Mouse (Mus musculus) forebrain, embryonic 11.5 days (tissue): Measurements from ENCODE around the gene Etnk2. TPM values are rescaled to one million over a fixed set of nuclear protein-coding genes. Genes with fewer than 3 reads are reported as not detected.

Source experiments
- ATAC-seq: fragments of 200-750 bp; cut with Nextera tagmentation; replicated peaks from 2 replicates; pipeline ENCODE4 v1.8.0; 2017; ENCODE audit warnings: moderate TSS enrichment; ENCODE audit not compliant: low FRiP score
- DNase-seq: peaks from one replicate; pipeline ENCODE4 v3.0.0-alpha.2; 2017; ENCODE audit warnings: low spot score
- H3K27ac ChIP-seq: fragments of 300-500 bp; sonication (generic); 2 replicates; pipeline ENCODE4 v1.5.1; 2014; ENCODE audit warnings: low read depth, low read length
- H3K27me3 ChIP-seq: fragments of 300-500 bp; sonication (generic); 2 replicates; pipeline ENCODE4 v1.6.1; 2014; ENCODE audit warnings: mild to moderate bottlenecking, low read length, mixed read lengths; ENCODE audit not compliant: control insufficient read depth, insufficient read depth
- H3K36me3 ChIP-seq: fragments of 300-500 bp; sonication (generic); 2 replicates; pipeline ENCODE4 v1.6.1; 2014; ENCODE audit warnings: mild to moderate bottlenecking, low read length, moderate library complexity, mixed read lengths; ENCODE audit not compliant: control insufficient read depth, insufficient read depth
- H3K4me1 ChIP-seq: fragments of 300-500 bp; sonication (generic); replicated peaks from 2 replicates; pipeline ENCODE4 v1.6.1; 2014; ENCODE audit warnings: low read length, mixed read lengths; ENCODE audit not compliant: control insufficient read depth, insufficient read depth
- H3K4me2 ChIP-seq: fragments of 300-500 bp; sonication (generic); 2 replicates; pipeline ENCODE4 v1.6.1; 2014; ENCODE audit warnings: low read depth, mild to moderate bottlenecking, low read length, moderate library complexity, mixed read lengths; ENCODE audit not compliant: severe bottlenecking
- H3K4me3 ChIP-seq: fragments of 300-500 bp; sonication (generic); 2 replicates; pipeline ENCODE4 v1.5.1; 2014; ENCODE audit warnings: low read depth, low read length
- H3K9ac ChIP-seq: fragments of 300-500 bp; sonication (generic); 2 replicates; pipeline ENCODE4 v1.6.1; 2014; ENCODE audit warnings: low read length
- H3K9me3 ChIP-seq: fragments of 300-500 bp; sonication (generic); 2 replicates; pipeline ENCODE4 v1.6.1; 2016; ENCODE audit warnings: low read length, mixed read lengths; ENCODE audit not compliant: control insufficient read depth
- WGBS: fragments of 180-500 bp; shearing (Covaris S2); extraction: QIAGEN DNeasy Blood & Tissue Kit; methylation state at CpG from one replicate; pipeline ENCODE4 v1.1.7; 2014; 5-methylcytosine and 5-hydroxymethylcytosine counted together
- polyA plus RNA-seq: library from polyadenylated mRNA; unstranded; fragments of >200 nt; fragmentation: Nextera tagmentation; extraction: Ambion mirVana; gene quantifications from 2 replicates; pipeline ENCODE4 v1.2.1, GENCODE M21; 2014

The Etnk2 gene
- polyA plus RNA-seq, 1 experiment from 2014 or later, result 1.8 TPM

GRCm38 (mm10) chr1:133356330-133356729, 7.0 kb upstream of the Etnk2 start:
- 69% methylated on average over 8 of the region's 8 CpGs for WGBS
- Histone ChIP-seq H3K27ac (no peak overlapping the region), H3K4me3 (no peak overlapping the region), H3K4me2 (no peak overlapping the region), H3K4me1 (no peaks in the 10 kb centered on the region), H3K27me3 (no peaks in the 10 kb centered on the region), H3K9me3 (no peaks in the 10 kb centered on the region), H3K9ac (no peak overlapping the region), H3K36me3 (no peaks in the 10 kb centered on the region)
- no peak for ATAC-seq
- DNase-seq, result peak; percentile 43

GRCm38 (mm10) chr1:133361006-133361405, 2.4 kb upstream of the Etnk2 start:
- no peak overlapping the region for H3K4me3 ChIP-seq
- WGBS, result 93% methylated on average over 6 of the region's 6 CpGs
- no peak for DNase-seq
- ATAC-seq, result no peak
- no peak overlapping the region for H3K27ac ChIP-seq
- peaks cover 21% of the 10 kb centered on the region for H3K27me3 ChIP-seq
- H3K4me1 ChIP-seq, result peaks cover 7% of the 10 kb centered on the region
- no peaks in the 10 kb centered on the region for H3K9me3 ChIP-seq
- no peaks in the 10 kb centered on the region for H3K36me3 ChIP-seq
- no peak overlapping the region for H3K4me2 ChIP-seq
- H3K9ac ChIP-seq, result no peak overlapping the region

GRCm38 (mm10) chr1:133362103-133362502, 1.3 kb upstream of the Etnk2 start:
- 89% methylated on average over 5 of the region's 5 CpGs for WGBS
- H3K9ac ChIP-seq, result no peak overlapping the region
- DNase-seq, result no peak

DNA sequence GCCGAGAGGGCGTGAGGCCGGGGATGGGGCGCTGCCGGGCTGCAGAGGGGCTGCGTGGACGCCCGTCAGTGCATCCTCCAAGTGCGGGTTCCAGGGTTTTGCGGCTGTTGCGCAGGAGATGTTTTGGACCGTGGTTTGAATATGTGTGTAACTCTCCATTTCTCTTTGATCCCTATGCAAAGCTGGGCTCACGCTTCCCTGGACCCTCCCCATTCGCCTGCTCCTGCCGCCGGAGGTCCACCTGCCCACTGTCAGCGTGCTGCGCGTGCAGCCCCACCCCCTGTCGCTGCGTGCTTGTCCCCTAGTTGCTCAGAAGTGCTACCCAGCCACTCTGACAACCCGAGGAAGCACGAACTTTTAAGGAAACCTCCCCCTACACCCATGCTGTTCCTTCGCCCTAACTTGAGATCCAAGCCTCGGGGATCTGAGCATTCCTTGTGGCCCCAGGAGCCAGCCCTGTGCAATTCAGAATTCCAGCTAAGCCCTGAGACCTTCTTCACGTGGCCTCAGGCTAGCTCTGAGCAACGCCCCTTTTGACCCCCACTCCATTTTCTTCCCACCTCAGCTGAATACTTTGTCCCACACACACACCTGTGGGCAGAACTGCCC, 754 bp downstream of the Etnk2 start:
- no peak for DNase-seq
- Histone ChIP-seq H3K9me3 (no peaks in the 10 kb centered on the region), H3K36me3 (no peaks in the 10 kb centered on the region), H3K4me2 (peak overlapping the region; percentile 97), H3K27ac (no peak overlapping the region), H3K4me3 (peak overlapping the region; percentile 62), H3K9ac (peak overlapping the region; percentile 63), H3K4me1 (peaks cover 14% of the 10 kb centered on the region), H3K27me3 (peaks cover 21% of the 10 kb centered on the region)
- under 1% methylated on average over 27 of the region's 27 CpGs for WGBS
- no peak for ATAC-seq

More at GRCm38 (mm10) chr1:133362103-133362502, 1.3 kb upstream of the Etnk2 start:
- Histone ChIP-seq H3K27ac (no peak overlapping the region), H3K9me3 (no peaks in the 10 kb centered on the region), H3K36me3 (no peaks in the 10 kb centered on the region), H3K4me1 (peaks cover 7% of the 10 kb centered on the region), H3K27me3 (peaks cover 21% of the 10 kb centered on the region), H3K4me2 (no peak overlapping the region), H3K4me3 (no peak overlapping the region)
- ATAC-seq, result no peak

DNA sequence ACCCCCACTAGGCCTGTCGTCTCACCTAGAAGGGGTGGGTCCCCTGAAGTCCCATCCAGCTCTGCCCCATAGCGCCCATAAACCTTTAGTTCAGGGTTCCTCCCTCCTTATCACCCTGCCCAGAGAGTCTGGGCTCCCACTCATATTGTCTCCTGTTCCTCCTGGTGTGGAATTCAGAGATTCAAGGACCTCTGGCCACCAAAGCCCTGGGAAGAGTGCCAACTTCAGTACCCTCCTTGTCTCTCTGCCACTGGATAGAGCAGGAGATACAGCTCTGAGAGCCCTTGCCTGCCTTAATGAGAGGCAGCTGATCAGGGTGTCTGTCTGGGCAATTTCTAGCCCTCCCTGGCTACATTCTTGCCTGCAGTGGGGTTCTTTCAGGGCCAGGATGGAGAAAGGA, 1.5 kb downstream of the Etnk2 start:
- no peak overlapping the region for H3K4me2 ChIP-seq
- H3K9me3 ChIP-seq, result no peaks in the 10 kb centered on the region
- H3K9ac ChIP-seq, result no peak overlapping the region
- peaks cover 14% of the 10 kb centered on the region for H3K4me1 ChIP-seq
- H3K4me3 ChIP-seq, result no peak overlapping the region
- DNase-seq (no peak), ATAC-seq (no peak)
- no peak overlapping the region for H3K27ac ChIP-seq
- peaks cover 21% of the 10 kb centered on the region for H3K27me3 ChIP-seq
- H3K36me3 ChIP-seq, result no peaks in the 10 kb centered on the region
- 55% methylated on average over 2 of the region's 2 CpGs for WGBS

DNA sequence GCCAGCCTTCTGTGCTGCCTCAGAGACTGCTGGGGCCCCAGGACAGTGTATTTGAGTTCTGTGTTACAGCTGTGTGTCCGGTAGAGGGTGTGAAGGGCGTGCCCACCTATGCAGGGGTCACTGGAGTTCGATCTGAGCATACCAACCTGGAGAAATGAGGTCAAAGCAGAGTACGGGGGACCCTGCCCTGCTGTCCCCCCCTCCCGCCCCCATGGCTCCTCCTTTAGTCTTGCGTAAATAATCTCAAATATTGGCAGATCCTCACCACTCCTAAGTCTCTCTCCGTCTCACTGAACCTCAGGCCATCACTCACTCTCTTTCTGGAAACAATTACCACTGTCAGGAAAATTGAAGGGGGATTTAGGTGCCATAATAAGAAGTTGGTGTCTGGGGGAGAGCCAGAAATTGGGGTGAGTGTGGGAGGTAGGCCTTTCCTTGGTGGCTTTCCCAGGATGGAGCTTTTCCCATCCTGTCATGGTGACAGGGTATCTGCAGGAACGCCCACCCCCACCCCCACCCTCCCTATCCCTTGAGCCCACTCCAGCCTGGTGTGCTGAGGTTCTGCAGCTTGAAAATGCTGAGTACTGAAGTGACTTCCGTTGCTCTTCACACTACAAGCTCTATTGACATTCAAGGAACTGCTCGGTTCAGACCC, 3.7 kb downstream of the Etnk2 start:
- Histone ChIP-seq H3K36me3 (no peaks in the 10 kb centered on the region), H3K4me2 (no peak overlapping the region), H3K9me3 (no peaks in the 10 kb centered on the region), H3K27me3 (peaks cover 21% of the 10 kb centered on the region), H3K27ac (no peak overlapping the region), H3K9ac (no peak overlapping the region), H3K4me3 (no peak overlapping the region), H3K4me1 (peaks cover 14% of the 10 kb centered on the region)
- DNase-seq, result no peak
- ATAC-seq, result no peak
- WGBS, result 47% methylated on average over 10 of the region's 10 CpGs

- no peak overlapping the region for H3K4me2 ChIP-seq
- H3K27ac ChIP-seq, result no peak overlapping the region
- no peaks in the 10 kb centered on the region for H3K9me3 ChIP-seq
- H3K4me1 ChIP-seq, result peaks cover 14% of the 10 kb centered on the region
- H3K36me3 ChIP-seq, result no peaks in the 10 kb centered on the region
- H3K9ac ChIP-seq, result 0 out of 2 replicates have a peak overlapping the region, but pooled peaks have one; percentile 3
- DNase-seq, result no peak
- H3K4me3 ChIP-seq, result no peak overlapping the region
- ATAC-seq, result no peak
- H3K27me3 ChIP-seq, result peaks cover 21% of the 10 kb centered on the region
- 11% methylated on average over 11 of the region's 11 CpGs for WGBS
These were observed 4.5 kb downstream of the Etnk2 start for GRCm38 (mm10) chr1:133367606-133368488.

- peaks cover 14% of the 10 kb centered on the region for H3K4me1 ChIP-seq
- H3K9me3 ChIP-seq, result no peaks in the 10 kb centered on the region
- no peak overlapping the region for H3K27ac ChIP-seq
- no peak overlapping the region for H3K4me2 ChIP-seq
- ATAC-seq (no peak), DNase-seq (no peak)
- H3K9ac ChIP-seq, result no peak overlapping the region
- 68% methylated on average over 10 of the region's 10 CpGs for WGBS
- no peak overlapping the region for H3K4me3 ChIP-seq
- H3K27me3 ChIP-seq, result peaks cover 19% of the 10 kb centered on the region
- no peaks in the 10 kb centered on the region for H3K36me3 ChIP-seq
These were observed 5.3 kb downstream of the Etnk2 start for GRCm38 (mm10) chr1:133368644-133369043.
